Mouse (Mus musculus) limb, embryonic 11.5 days (tissue): ENCODE measurements around the gene Josd2. TPM values are rescaled to one million over a fixed set of nuclear protein-coding genes. Genes with fewer than 3 reads are reported as not detected.

Experiments
- ATAC-seq: fragments of 200-750 bp; cut with Nextera tagmentation; 2 replicates; pipeline ENCODE4 v1.8.0; 2017; ENCODE audit warnings: low read depth; ENCODE audit not compliant: insufficient number of reproducible peaks, low FRiP score, low TSS enrichment
- DNase-seq: peaks from one replicate; pipeline ENCODE4 v3.0.0-alpha.2; 2015; ENCODE audit warnings: low spot score
- H3K27ac ChIP-seq: fragments of 300-500 bp; sonication (generic); replicated peaks from 2 replicates; pipeline ENCODE4 v1.5.1; 2014; ENCODE audit warnings: low read depth, mild to moderate bottlenecking, low read length
- H3K27me3 ChIP-seq: fragments of 300-500 bp; sonication (generic); 2 replicates; pipeline ENCODE4 v1.6.1; 2014; ENCODE audit warnings: mild to moderate bottlenecking, low read length, mixed read lengths; ENCODE audit not compliant: control insufficient read depth, insufficient read depth
- H3K36me3 ChIP-seq: fragments of 300-500 bp; sonication (generic); 2 replicates; pipeline ENCODE4 v1.6.1; 2014; ENCODE audit warnings: mild to moderate bottlenecking, low read length, moderate library complexity, mixed read lengths; ENCODE audit not compliant: control insufficient read depth, insufficient read depth
- H3K4me1 ChIP-seq: fragments of 300-500 bp; sonication (generic); 2 replicates; pipeline ENCODE4 v1.6.1; 2014; ENCODE audit warnings: low read length, mixed read lengths; ENCODE audit not compliant: control insufficient read depth, insufficient read depth
- H3K4me2 ChIP-seq: fragments of 300-500 bp; sonication (generic); 2 replicates; pipeline ENCODE4 v1.6.1; 2014; ENCODE audit warnings: low read depth, mild to moderate bottlenecking, moderate library complexity; ENCODE audit not compliant: severe bottlenecking
- H3K4me3 ChIP-seq: fragments of 300-500 bp; sonication (generic); 2 replicates; pipeline ENCODE4 v1.5.1; 2014; ENCODE audit warnings: low read depth, low read length
- H3K9ac ChIP-seq: fragments of 300-500 bp; sonication (generic); 2 replicates; pipeline ENCODE4 v1.6.1; 2014; ENCODE audit warnings: mild to moderate bottlenecking, low read length
- H3K9me3 ChIP-seq: fragments of 300-500 bp; sonication (generic); 2 replicates; pipeline ENCODE4 v1.6.1; 2016; ENCODE audit warnings: low read length; ENCODE audit not compliant: control insufficient read depth
- WGBS: fragments of 180-500 bp; shearing (Covaris S2); extraction: QIAGEN DNeasy Blood & Tissue Kit; methylation state at CpG from one replicate; pipeline ENCODE4 v1.1.7; 2014; 5-methylcytosine and 5-hydroxymethylcytosine counted together
- polyA plus RNA-seq: library from polyadenylated mRNA; unstranded; fragments of >200 nt; fragmentation: Nextera tagmentation; extraction: Ambion mirVana; gene quantifications from 2 replicates; pipeline ENCODE4 v1.2.1, GENCODE M21; 2014

The Josd2 gene
- polyA plus RNA-seq, 1 experiment from 2014 or later: 65.4 TPM

DNA sequence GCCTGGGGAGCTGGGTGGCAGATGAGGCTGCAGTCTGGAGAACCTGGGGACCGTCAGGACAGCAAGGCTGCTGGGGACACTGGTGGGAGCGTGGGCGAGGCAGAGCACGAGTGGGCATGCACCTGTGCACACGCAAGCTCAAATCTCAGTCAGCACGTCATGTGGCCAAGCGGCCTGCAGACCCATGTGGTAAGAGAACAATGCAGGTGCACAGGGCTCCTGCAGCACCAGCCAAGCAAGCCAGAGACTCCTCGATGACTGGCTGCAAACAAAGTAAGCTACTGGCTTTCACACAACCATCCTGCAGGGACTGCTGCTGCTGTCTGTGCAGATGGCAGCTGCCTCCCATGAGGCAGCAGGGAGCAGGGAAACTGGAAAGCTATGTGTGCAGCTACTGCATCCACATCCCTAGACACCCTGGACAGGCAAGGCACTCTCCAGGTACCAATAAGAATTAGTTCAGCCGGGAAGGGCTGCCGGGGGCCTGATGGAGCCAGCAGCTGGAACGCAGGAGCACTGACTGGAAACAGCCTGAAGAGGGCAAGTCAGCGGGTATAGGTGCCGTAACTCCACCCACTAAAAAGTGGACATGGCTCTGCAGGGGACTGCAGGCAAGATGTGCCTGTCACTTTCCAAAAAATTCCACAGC is 19.3 kb downstream of the Josd2 start:
- no peak for DNase-seq
- 73% methylated on average over 13 of the region's 13 CpGs for WGBS
- no peak for ATAC-seq
- H3K4me1 ChIP-seq: no peaks in the 10 kb centered on the region
- peaks cover 2% of the 10 kb centered on the region; the same call in 1 of the 2 replicates for H3K27me3 ChIP-seq
- no peak overlapping the region for H3K27ac ChIP-seq
- H3K9ac ChIP-seq: no peak overlapping the region
- no peak overlapping the region for H3K4me2 ChIP-seq
- H3K4me3 ChIP-seq: no peak overlapping the region
- H3K36me3 ChIP-seq: peaks cover 2% of the 10 kb centered on the region; the same call in 1 of the 2 replicates
- no peaks in the 10 kb centered on the region for H3K9me3 ChIP-seq

DNA sequence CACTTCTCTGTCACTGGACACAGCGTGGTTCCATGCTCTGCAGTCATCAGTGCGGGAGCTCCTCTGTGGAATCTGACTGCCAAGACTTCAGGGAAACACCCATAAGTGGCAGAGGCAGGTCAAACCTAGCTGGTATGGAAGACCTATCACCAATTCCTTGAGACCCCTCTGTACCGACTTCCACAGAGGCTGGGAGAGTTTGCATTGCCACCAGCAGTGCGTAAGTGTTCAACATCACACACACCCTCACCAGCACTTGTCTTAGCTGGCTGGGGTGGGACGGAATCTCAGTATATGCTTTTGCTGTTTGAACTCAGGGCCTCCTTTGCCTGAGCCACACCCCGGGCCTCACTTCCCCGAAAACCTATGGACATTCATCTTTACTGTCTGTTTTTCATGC is 20.2 kb downstream of the Josd2 start:
- peaks cover 4% of the 10 kb centered on the region; the same call in 1 of the 2 replicates for H3K36me3 ChIP-seq
- H3K4me3 ChIP-seq: no peak overlapping the region
- no peak for ATAC-seq
- no peak overlapping the region for H3K4me2 ChIP-seq
- no peak overlapping the region for H3K27ac ChIP-seq
- H3K4me1 ChIP-seq: no peaks in the 10 kb centered on the region
- no peak overlapping the region for H3K9ac ChIP-seq
- no peak for DNase-seq
- WGBS: 89% methylated on average over 7 of the region's 7 CpGs
- H3K9me3 ChIP-seq: no peaks in the 10 kb centered on the region
- H3K27me3 ChIP-seq: no peaks in the 10 kb centered on the region

DNA sequence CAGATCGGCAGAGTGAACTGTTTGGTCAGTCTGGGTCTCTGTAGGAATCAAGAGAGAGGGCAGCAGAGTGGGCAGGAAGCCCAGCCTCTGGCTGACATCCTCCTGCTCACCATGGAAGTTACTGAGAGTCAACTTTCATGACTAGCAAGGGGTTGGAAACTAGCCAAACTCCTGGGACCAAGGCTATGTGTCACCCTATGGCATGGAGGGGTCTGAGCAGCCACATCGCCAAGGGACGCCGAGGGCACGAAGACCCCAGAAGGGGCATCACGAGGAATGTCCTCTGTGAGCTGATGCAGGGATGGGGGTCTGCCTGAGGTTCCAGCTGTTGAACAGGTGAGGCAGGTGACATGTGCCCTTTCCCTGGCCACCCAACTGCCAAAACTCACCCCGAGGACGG is 20.8 kb downstream of the Josd2 start:
- 96% methylated on average over 8 of the region's 8 CpGs for WGBS
- Histone ChIP-seq H3K9me3 (no peaks in the 10 kb centered on the region), H3K4me3 (no peak overlapping the region), H3K4me2 (no peak overlapping the region), H3K36me3 (peaks cover 4% of the 10 kb centered on the region; the same call in 1 of the 2 replicates), H3K9ac (no peak overlapping the region), H3K27ac (no peak overlapping the region), H3K4me1 (no peaks in the 10 kb centered on the region), H3K27me3 (no peaks in the 10 kb centered on the region)
- DNase-seq: no peak
- ATAC-seq: no peak

DNA sequence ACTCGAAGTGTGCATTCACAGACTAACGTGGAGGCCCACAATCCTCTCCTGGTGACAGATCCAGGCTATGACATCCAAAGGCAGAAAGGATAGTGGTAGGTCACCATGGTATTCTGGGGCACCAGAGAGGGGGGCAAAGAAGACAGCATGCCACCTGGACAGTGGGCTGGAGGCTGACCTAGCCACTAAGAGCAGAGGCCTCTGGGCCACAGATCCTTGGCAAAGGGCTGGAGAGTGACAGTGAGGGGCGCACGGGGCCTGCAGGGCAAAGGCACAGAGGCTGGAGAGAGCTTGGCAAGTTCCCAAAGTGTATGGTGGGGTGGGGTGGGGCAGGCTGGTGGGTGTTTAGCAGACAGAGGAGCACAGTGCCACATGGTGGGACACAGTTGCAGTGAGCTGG is 22.5 kb downstream of the Josd2 start:
- DNase-seq: no peak
- Histone ChIP-seq H3K9ac (no peak overlapping the region), H3K4me1 (peaks cover under 1% of the 10 kb centered on the region; the same call in 1 of the 2 replicates), H3K36me3 (peaks cover 7% of the 10 kb centered on the region; the same call in 1 of the 2 replicates), H3K27me3 (no peaks in the 10 kb centered on the region), H3K27ac (no peak overlapping the region), H3K4me3 (no peak overlapping the region), H3K4me2 (no peak overlapping the region), H3K9me3 (no peaks in the 10 kb centered on the region)
- WGBS: 95% methylated on average over 4 of the region's 4 CpGs
- no peak for ATAC-seq

DNA sequence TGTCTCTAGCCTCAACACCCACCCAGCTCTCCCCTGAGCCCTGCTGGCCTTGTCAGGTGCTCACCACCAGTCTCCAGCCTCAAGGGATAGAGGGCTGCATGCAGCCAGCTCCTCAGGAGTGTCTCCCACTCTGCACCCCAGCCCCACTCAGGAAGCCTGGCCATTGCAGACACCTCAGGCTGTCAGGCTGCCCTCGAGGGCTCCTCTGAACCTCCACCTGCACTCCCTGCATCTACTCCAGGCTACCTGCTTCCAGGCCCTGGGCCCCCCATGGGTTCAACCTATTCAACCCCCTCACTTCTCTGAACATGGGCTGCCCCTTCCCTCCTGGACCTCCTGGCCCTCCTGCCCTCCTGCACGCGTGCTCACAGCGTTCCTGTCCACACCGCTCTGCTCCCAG is 23.6 kb downstream of the Josd2 start:
- H3K9me3 ChIP-seq: no peaks in the 10 kb centered on the region
- H3K27me3 ChIP-seq: no peaks in the 10 kb centered on the region
- no peak for ATAC-seq
- peaks cover 7% of the 10 kb centered on the region; the same call in 1 of the 2 replicates for H3K36me3 ChIP-seq
- no peak overlapping the region for H3K9ac ChIP-seq
- H3K4me2 ChIP-seq: no peak overlapping the region
- WGBS: 93% methylated on average over 5 of the region's 5 CpGs
- no peak for DNase-seq
- H3K4me3 ChIP-seq: no peak overlapping the region
- no peak overlapping the region for H3K27ac ChIP-seq
- H3K4me1 ChIP-seq: peaks cover 2% of the 10 kb centered on the region; the same call in 1 of the 2 replicates

DNA sequence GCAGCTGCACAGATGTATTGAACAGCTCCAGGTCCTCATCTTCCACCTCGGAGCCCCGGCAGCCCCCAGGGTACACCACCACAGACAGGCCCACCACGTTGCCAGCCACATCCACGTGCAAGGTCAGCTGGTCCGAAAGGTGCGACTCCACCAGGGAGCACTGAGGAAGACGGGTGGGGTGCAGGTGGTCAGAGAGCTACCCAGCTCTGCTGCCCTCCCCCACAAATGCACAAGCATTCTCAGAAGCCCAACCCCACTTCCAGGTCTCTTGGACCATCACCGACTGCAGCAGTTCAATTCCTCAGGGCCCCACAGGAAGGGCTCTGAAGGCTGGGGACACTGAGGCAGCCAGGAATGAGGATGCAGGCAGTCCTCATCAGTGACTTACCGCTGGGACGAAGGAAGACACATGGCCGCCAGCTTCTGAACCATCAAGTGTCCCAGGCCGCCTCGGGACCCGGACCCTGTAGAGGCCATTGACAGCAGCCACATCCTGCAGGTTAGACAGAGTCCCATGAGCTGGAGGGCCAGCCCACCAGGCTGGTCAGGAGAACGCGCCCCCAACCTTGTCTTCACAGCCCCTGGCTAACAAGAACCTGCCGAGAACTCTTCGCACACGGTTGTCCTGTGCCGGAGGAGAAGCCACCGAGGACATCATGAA is 24.5 kb downstream of the Josd2 start:
- DNase-seq (no peak), ATAC-seq (no peak)
- Histone ChIP-seq H3K9me3 (no peaks in the 10 kb centered on the region), H3K27ac (no peak overlapping the region), H3K4me1 (peaks cover 4% of the 10 kb centered on the region; the same call in 1 of the 2 replicates), H3K4me3 (no peak overlapping the region), H3K4me2 (no peak overlapping the region), H3K9ac (no peak overlapping the region; the same call in 1 of the 2 replicates), H3K36me3 (peaks cover 7% of the 10 kb centered on the region; the same call in 1 of the 2 replicates), H3K27me3 (no peaks in the 10 kb centered on the region)
- WGBS: 93% methylated on average over 21 of the region's 21 CpGs

DNA sequence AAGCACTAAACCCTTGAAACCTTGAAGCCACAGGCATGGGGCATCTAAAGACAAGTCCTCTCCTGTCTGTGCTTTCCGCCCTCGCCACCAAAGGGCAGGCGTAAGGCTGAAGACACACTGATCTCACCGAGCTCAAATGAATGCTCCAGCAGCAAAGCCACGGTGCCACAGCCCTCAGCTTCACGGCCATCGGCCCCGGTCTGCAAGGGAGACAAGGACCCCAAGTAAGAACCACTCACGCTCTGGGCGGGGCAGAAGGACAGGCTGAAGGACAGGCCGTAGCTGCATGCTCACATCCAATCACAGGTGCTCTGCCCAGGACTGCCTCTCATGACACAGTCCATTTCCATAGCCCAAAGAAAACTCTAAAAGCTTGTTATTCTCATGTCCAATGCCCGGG is 26.9 kb downstream of the Josd2 start:
- 92% methylated on average over 12 of the region's 12 CpGs for WGBS
- no peaks in the 10 kb centered on the region for H3K9me3 ChIP-seq
- H3K27ac ChIP-seq: no peak overlapping the region
- H3K4me1 ChIP-seq: peaks cover 5% of the 10 kb centered on the region; the same call in 1 of the 2 replicates
- ATAC-seq (no peak), DNase-seq (no peak)
- no peak overlapping the region for H3K4me2 ChIP-seq
- no peak overlapping the region for H3K4me3 ChIP-seq
- H3K9ac ChIP-seq: no peak overlapping the region
- H3K36me3 ChIP-seq: peaks cover 7% of the 10 kb centered on the region; the same call in 1 of the 2 replicates
- no peaks in the 10 kb centered on the region for H3K27me3 ChIP-seq

DNA sequence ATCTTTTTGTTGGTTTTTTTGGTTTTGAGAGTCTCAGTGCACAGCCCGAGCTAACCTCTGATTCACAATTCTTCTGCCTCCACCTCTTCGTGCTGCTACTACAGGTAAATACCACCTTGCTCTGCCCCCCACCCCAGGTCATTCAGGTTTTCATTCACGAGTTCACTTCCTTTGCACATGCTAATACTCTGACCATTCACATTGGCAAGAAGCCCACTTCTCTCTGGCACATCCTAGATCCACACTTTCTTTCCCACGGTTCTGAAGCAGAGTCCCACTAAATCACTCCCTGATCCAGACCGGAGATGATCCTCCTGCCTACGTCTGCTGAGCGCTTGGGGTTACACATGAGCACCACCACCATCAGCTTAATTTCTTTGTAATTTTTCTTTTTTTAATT is 27.3 kb downstream of the Josd2 start:
- Histone ChIP-seq H3K9me3 (no peaks in the 10 kb centered on the region), H3K4me2 (peak overlapping the region; percentile 78; the same call in 1 of the 2 replicates), H3K36me3 (peaks cover 7% of the 10 kb centered on the region; the same call in 1 of the 2 replicates), H3K27me3 (no peaks in the 10 kb centered on the region), H3K4me1 (peaks cover 5% of the 10 kb centered on the region; the same call in 1 of the 2 replicates), H3K4me3 (no peak overlapping the region), H3K9ac (no peak overlapping the region), H3K27ac (no peak overlapping the region)
- ATAC-seq (no peak), DNase-seq (no peak)
- WGBS: 91% methylated on average over 7 of the region's 7 CpGs
